Mouse (Mus musculus): Measurements from ENCODE around the gene Enpep.

GRCm38 (mm10) chr3:129238664-129239258 is 93.8 kb downstream of the Enpep start:
- TF ChIP-seq CTCF (conservative IDR thresholded peaks at IDR 0.05; ENCODE audit: low read length): no peak
- TF ChIP-seq NANOG (IDR thresholded peaks at IDR 0.05; ENCODE audit: borderline replicate concordance, low read length): no peak
- no peak for TF ChIP-seq POU5F1 (IDR thresholded peaks at IDR 0.05; ENCODE audit: borderline replicate concordance, low read length)

Data from E14TG2a.4 (cell line).